Mouse (Mus musculus) liver, adult 2 months (tissue): Measurements from ENCODE around the gene Cic.

ENCODE experiments used
- CTCF ChIP-seq: fragments of 200-500 bp; IDR thresholded peaks from 2 replicates; pipeline ENCODE4 v1.5.1; 2011; ENCODE audit warnings: low read depth, low read length, control low read depth
- POLR2A ChIP-seq: fragments of 200-500 bp; IDR thresholded peaks from 2 replicates; pipeline ENCODE4 v1.6.1; 2011; ENCODE audit warnings: low read length, control low read depth; ENCODE audit not compliant: insufficient read depth; ENCODE audit errors: extremely low read depth

DNA sequence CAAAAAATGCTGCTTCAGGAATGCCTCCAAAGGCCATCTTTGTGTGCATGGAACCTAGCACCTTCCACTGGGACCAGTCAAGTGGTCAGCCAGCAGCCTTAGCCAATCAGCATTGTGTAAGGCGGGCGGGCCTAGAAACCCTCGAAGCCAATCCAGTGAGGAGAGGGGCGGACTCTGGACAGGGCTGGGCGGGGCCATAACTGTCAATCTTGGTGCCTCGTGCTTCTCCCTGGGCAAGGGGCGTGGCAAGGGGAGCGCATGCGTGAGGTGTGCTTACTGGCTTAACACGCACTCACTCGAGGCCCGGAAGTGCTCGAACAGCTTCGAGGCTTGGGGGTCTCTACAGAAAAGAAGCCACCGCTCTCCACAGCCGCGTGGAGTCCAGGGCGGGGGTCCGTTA lies 33.6 kb downstream of the Cic start, which contains the start of gene Prr19:
- TF ChIP-seq CTCF (no peak), POLR2A (no peak)
